Mouse (Mus musculus) WW6 (cell line): ENCODE data around the gene Gabrb2.

Experiments
- DNase-seq: peaks from one replicate; pipeline ENCODE4 v3.0.0-alpha.2; 2013; ENCODE audit warnings: low read depth, low spot score

Gene Gabrb2

GRCm38 (mm10) chr11:42418996-42419782 lies at the start of gene Gabrb2:
Gabrb2 (plus strand) TSS chr11:42419757.
- no peak for DNase-seq

GRCm38 (mm10) chr11:42378983-42379382 lies 40.6 kb upstream of the Gabrb2 start:
- no peak for DNase-seq

GRCm38 (mm10) chr11:42386486-42386885 lies 33.1 kb upstream of the Gabrb2 start:
- no peak for DNase-seq

GRCm38 (mm10) chr11:42390682-42391290 lies 28.8 kb upstream of the Gabrb2 start:
- no peak for DNase-seq

GRCm38 (mm10) chr11:42393451-42393850 lies 26.1 kb upstream of the Gabrb2 start:
- DNase-seq, result no peak

- no peak for DNase-seq
Measured at GRCm38 (mm10) chr11:42419791-42420633, 455 bp downstream of the Gabrb2 start.

- DNase-seq, result no peak
Measured at GRCm38 (mm10) chr11:42420634-42421470, 1.3 kb downstream of the Gabrb2 start.

- no peak for DNase-seq
Measured at GRCm38 (mm10) chr11:42423231-42423630, 3.7 kb downstream of the Gabrb2 start.

- no peak for DNase-seq
Measured at GRCm38 (mm10) chr11:42431495-42431894, 11.9 kb downstream of the Gabrb2 start.

- DNase-seq, result no peak
Measured at GRCm38 (mm10) chr11:42438978-42439377, 19.4 kb downstream of the Gabrb2 start.

GRCm38 (mm10) chr11:42443641-42444040 lies 24.1 kb downstream of the Gabrb2 start:
- DNase-seq, result no peak

- no peak for DNase-seq
Measured at GRCm38 (mm10) chr11:42448929-42449328, 29.4 kb downstream of the Gabrb2 start.

- DNase-seq, result no peak
Measured at GRCm38 (mm10) chr11:42464136-42464535, 44.6 kb downstream of the Gabrb2 start.

GRCm38 (mm10) chr11:42468381-42468780 lies 48.8 kb downstream of the Gabrb2 start:
- no peak for DNase-seq

- no peak for DNase-seq
Measured at GRCm38 (mm10) chr11:42474523-42474922, 55.0 kb downstream of the Gabrb2 start.

- no peak for DNase-seq
Measured at GRCm38 (mm10) chr11:42487625-42488024, 68.1 kb downstream of the Gabrb2 start.

- DNase-seq, result no peak
Measured at GRCm38 (mm10) chr11:42501166-42501565, 81.6 kb downstream of the Gabrb2 start.

GRCm38 (mm10) chr11:42505436-42505835 lies 85.9 kb downstream of the Gabrb2 start:
- DNase-seq, result no peak

GRCm38 (mm10) chr11:42505911-42506310 lies 86.4 kb downstream of the Gabrb2 start:
- no peak for DNase-seq

- DNase-seq, result no peak
Measured at GRCm38 (mm10) chr11:42521960-42522359, 102.4 kb downstream of the Gabrb2 start.

- DNase-seq, result no peak
Measured at GRCm38 (mm10) chr11:42528226-42528881, 108.8 kb downstream of the Gabrb2 start.
